Mouse (Mus musculus) CH12.LX (cell line): ENCODE data around the gene Bod1. TPM values are rescaled to one million over a fixed set of nuclear protein-coding genes. Genes with fewer than 3 reads are reported as not detected.

Experiments used
- DNase-seq: peaks from one replicate; pipeline ENCODE4 v3.0.0-alpha.2; 2013; ENCODE audit errors: extremely low read depth
- H3K27ac ChIP-seq: 2 replicates; pipeline ENCODE4 v1.5.1; 2012; ENCODE audit warnings: low read depth, mild to moderate bottlenecking, control low read depth, moderate library complexity; ENCODE audit not compliant: insufficient read depth
- H3K27me3 ChIP-seq: replicated peaks from 2 replicates; pipeline ENCODE3; 2012; ENCODE audit warnings: inconsistent platforms
- H3K36me3 ChIP-seq, 2 experiments: replicated peaks in 1 of 2; 2 replicates each; pipeline versions ENCODE3 to v1.6.1; 2012; ENCODE audit warnings: inconsistent platforms in 1 of 2, low read length in 1 of 2, mild to moderate bottlenecking in 1 of 2, mixed read lengths in 1 of 2, moderate library complexity in 1 of 2; ENCODE audit not compliant: control insufficient read depth in 1 of 2, insufficient read depth in 1 of 2
- H3K4me1 ChIP-seq, 2 experiments: 2 replicates each; pipeline ENCODE4 v1.6.1; 2012; ENCODE audit warnings: inconsistent platforms in 1 of 2, moderate library complexity in 1 of 2; ENCODE audit not compliant: insufficient read depth in 2 of 2, control insufficient read depth in 1 of 2
- H3K4me2 ChIP-seq: 2 replicates; pipeline ENCODE4 v1.6.1; 2012; ENCODE audit warnings: low read depth, mild to moderate bottlenecking, control low read depth; ENCODE audit not compliant: poor library complexity, insufficient read depth, severe bottlenecking
- H3K4me3 ChIP-seq, 3 experiments: fragments of 150-350 bp in 1 of 3; sonication (generic) in 1 of 3; replicated peaks in 1 of 3; 2 replicates each; pipeline versions ENCODE3 to v1.5.1; 2011 to 2012; ENCODE audit warnings: low read depth in 2 of 3, low read length in 2 of 3, mild to moderate bottlenecking in 2 of 3, moderate library complexity in 2 of 3, control low read depth in 1 of 3, improper control_type of control experiment in 1 of 3, inconsistent platforms in 1 of 3, mixed read lengths in 1 of 3; ENCODE audit not compliant: poor library complexity in 1 of 3
- H3K79me2 ChIP-seq: replicated peaks from 2 replicates; pipeline ENCODE4 v1.6.1; 2012; ENCODE audit warnings: mild to moderate bottlenecking, moderate library complexity; ENCODE audit not compliant: control insufficient read depth, poor library complexity, insufficient read depth, severe bottlenecking; ENCODE audit errors: extremely low read depth
- H3K9ac ChIP-seq: 2 replicates; pipeline ENCODE4 v1.6.1; 2012; ENCODE audit warnings: low read depth, mild to moderate bottlenecking, control low read depth, moderate library complexity; ENCODE audit not compliant: insufficient read depth
- H3K9me3 ChIP-seq: replicated peaks from 2 replicates; pipeline ENCODE3; 2012; ENCODE audit warnings: low read length, inconsistent platforms, mixed read lengths
- CTCF ChIP-seq, 2 experiments: IDR thresholded peaks in 1 of 2; conservative IDR thresholded peaks in 1 of 2; 2 replicates each; pipeline ENCODE4 v1.5.1; 2011 to 2012; ENCODE audit warnings: low read depth in 2 of 2, low read length in 2 of 2, improper control_type of control experiment in 1 of 2, inconsistent platforms in 1 of 2, mild to moderate bottlenecking in 1 of 2, moderate library complexity in 1 of 2
- E2F4 ChIP-seq: IDR thresholded peaks from 2 replicates; pipeline ENCODE4 v1.6.1; 2011; ENCODE audit warnings: low read depth, low read length, improper control_type of control experiment; ENCODE audit not compliant: insufficient replicate concordance
- ELF1 ChIP-seq: IDR thresholded peaks from 2 replicates; pipeline ENCODE4 v1.6.1; 2014; ENCODE audit warnings: low read depth, mild to moderate bottlenecking, inconsistent platforms, low read length, improper control_type of control experiment
- ETS1 ChIP-seq: conservative IDR thresholded peaks from 2 replicates; pipeline ENCODE4 v1.6.1; 2012; ENCODE audit warnings: low read depth, mild to moderate bottlenecking, inconsistent platforms, low read length, improper control_type of control experiment, moderate library complexity
- GABPA ChIP-seq: IDR thresholded peaks from 2 replicates; pipeline ENCODE4 v1.6.1; 2012; ENCODE audit warnings: low read depth, low read length, improper control_type of control experiment, inconsistent platforms; ENCODE audit not compliant: insufficient replicate concordance
- IRF4 ChIP-seq: IDR thresholded peaks from 2 replicates; pipeline ENCODE4 v1.6.1; 2014; ENCODE audit warnings: low read depth, mild to moderate bottlenecking, inconsistent platforms, low read length, improper control_type of control experiment
- JUN ChIP-seq: IDR thresholded peaks from 2 replicates; pipeline ENCODE4 v1.6.1; 2011; ENCODE audit warnings: low read depth, mild to moderate bottlenecking, low read length, improper control_type of control experiment, moderate library complexity; ENCODE audit not compliant: insufficient read depth
- JUND ChIP-seq: conservative IDR thresholded peaks from 2 replicates; pipeline ENCODE4 v1.6.1; 2011; ENCODE audit warnings: low read depth, low read length, improper control_type of control experiment
- KAT2A ChIP-seq: IDR thresholded peaks from 2 replicates; pipeline ENCODE4 v1.6.1; 2012; ENCODE audit warnings: low read length, improper control_type of control experiment, inconsistent platforms; ENCODE audit not compliant: insufficient replicate concordance
- MAFK ChIP-seq: IDR thresholded peaks from 2 replicates; pipeline ENCODE4 v1.6.1; 2011; ENCODE audit warnings: low read length, improper control_type of control experiment; ENCODE audit not compliant: insufficient replicate concordance
- MAX ChIP-seq: IDR thresholded peaks from 2 replicates; pipeline ENCODE4 v1.6.1; 2011; ENCODE audit warnings: low read length, improper control_type of control experiment
- MAZ ChIP-seq: IDR thresholded peaks from 2 replicates; pipeline ENCODE4 v1.6.1; 2012; ENCODE audit warnings: low read depth, mild to moderate bottlenecking, inconsistent platforms, low read length, improper control_type of control experiment, moderate library complexity
- MXI1 ChIP-seq: IDR thresholded peaks from 2 replicates; pipeline ENCODE4 v1.6.1; 2011; ENCODE audit warnings: mild to moderate bottlenecking, low read depth, low read length, improper control_type of control experiment
- MYC ChIP-seq: IDR thresholded peaks from 2 replicates; pipeline ENCODE4 v1.6.1; 2011; ENCODE audit warnings: low read depth, mild to moderate bottlenecking, improper control_type of control experiment, low read length
- NELFE ChIP-seq: IDR thresholded peaks from 2 replicates; pipeline ENCODE4 v1.6.1; 2011; ENCODE audit warnings: low read depth, low read length, improper control_type of control experiment
- PAX5 ChIP-seq: IDR thresholded peaks from 2 replicates; pipeline ENCODE4 v1.6.1; 2012; ENCODE audit warnings: low read length, inconsistent platforms, mixed read lengths
- POLR2A ChIP-seq: IDR thresholded peaks from 2 replicates; pipeline ENCODE4 v1.6.1; 2011; ENCODE audit warnings: low read depth, mild to moderate bottlenecking, improper control_type of control experiment, low read length
- POLR2AphosphoS2 ChIP-seq: IDR thresholded peaks from 2 replicates; pipeline ENCODE4 v1.6.1; 2011; ENCODE audit warnings: low read depth, low read length, improper control_type of control experiment
- RAD21 ChIP-seq: IDR thresholded peaks from 2 replicates; pipeline ENCODE4 v1.6.1; 2011; ENCODE audit warnings: low read depth, mild to moderate bottlenecking, low read length, improper control_type of control experiment, moderate library complexity
- RCOR1 ChIP-seq: conservative IDR thresholded peaks from 2 replicates; pipeline ENCODE4 v1.6.1; 2012; ENCODE audit warnings: low read depth, mild to moderate bottlenecking, inconsistent platforms, low read length, improper control_type of control experiment
- SIN3A ChIP-seq: IDR thresholded peaks from 2 replicates; pipeline ENCODE4 v1.6.1; 2012; ENCODE audit warnings: low read length, improper control_type of control experiment, inconsistent platforms
- SMC3 ChIP-seq: IDR thresholded peaks from 2 replicates; pipeline ENCODE4 v1.6.1; 2011; ENCODE audit warnings: low read depth, low read length, improper control_type of control experiment
- TBP ChIP-seq: conservative IDR thresholded peaks from 2 replicates; pipeline ENCODE4 v1.6.1; 2011; ENCODE audit warnings: low read depth, low read length, improper control_type of control experiment
- UBTF ChIP-seq: IDR thresholded peaks from 2 replicates; pipeline ENCODE4 v1.6.1; 2012; ENCODE audit warnings: low read depth, mild to moderate bottlenecking, inconsistent platforms, low read length, improper control_type of control experiment, moderate library complexity
- ZMIZ1 ChIP-seq: IDR thresholded peaks from 2 replicates; pipeline ENCODE4 v1.6.1; 2012; ENCODE audit warnings: low read depth, mild to moderate bottlenecking, inconsistent platforms, low read length, improper control_type of control experiment
- dilution Hi-C: fragments of 300-500 bp; cut with MboI; formaldehyde crosslinking; loops from 2 replicates; pipeline ENCODE4 v1.14.3; 2020; ENCODE audit warnings: low sequenced_read_pairs; ENCODE audit not compliant: extremely low pct_unique_long_range_greater_than_20kb, extremely low pct_ligation_motif_present
- in situ Hi-C: fragments of 300-500 bp; cut with MboI; formaldehyde crosslinking; loops from 3 replicates; pipeline ENCODE4 v1.14.3; 2019; ENCODE audit warnings: low sequenced_read_pairs, low pct_ligation_motif_present, low pct_unique_long_range_greater_than_20kb, mixed read lengths
- polyA plus RNA-seq: library from polyadenylated mRNA; unstranded; fragments of >175 nt; gene quantifications from 2 replicates; pipeline ENCODE4 v1.2.1, GENCODE M21; 2012; ENCODE audit warnings: low read depth; ENCODE audit not compliant: insufficient read length
- total RNA-seq, 2 experiments: library from RNA; depleted of rRNA; stranded (reverse); fragments of 300-350 nt in 1 of 2; fragments of >200 nt in 1 of 2; gene quantifications; 2 replicates each; pipeline ENCODE4 v1.2.3; 2012 to 2014

Bod1 gene
- total and polyA plus RNA-seq, 3 experiments, result 32.6 to 38.2 (median 33.2) TPM

GRCm38 (mm10) chr11:31646571-31646970 is 25.1 kb downstream of the Bod1 start:
- Histone ChIP-seq H3K27ac (no peak overlapping the region), H3K27me3 (no peaks in the 10 kb centered on the region), H3K36me3 (no peaks in the 10 kb centered on the region), H3K4me3 (no peak overlapping the region), H3K4me1 (peaks cover 0 to 9% of the 10 kb centered on the region in 2 experiments; a peak in 3 of 4 replicates), H3K9me3 (no peaks in the 10 kb centered on the region), H3K9ac (no peak overlapping the region), H3K4me2 (no peak overlapping the region), H3K79me2 (no peaks in the 10 kb centered on the region)
- DNase-seq, result no peak
- in situ Hi-C loops, result no loop called here
- dilution Hi-C loops, result no loop called here
- no peak for TF ChIP-seq SMC3
- TF ChIP-seq ETS1, result no peak
- TF ChIP-seq GABPA, result no peak
- no peak for TF ChIP-seq NELFE
- no peak for TF ChIP-seq RAD21
- no peak for TF ChIP-seq MYC
- no peak for TF ChIP-seq MAX
- TF ChIP-seq MAFK, result no peak
- no peak for TF ChIP-seq MAZ
- TF ChIP-seq IRF4, result no peak
- no peak for TF ChIP-seq UBTF

GRCm38 (mm10) chr11:31643120-31643519 is 28.6 kb downstream of the Bod1 start:
- H3K4me1 ChIP-seq, result peaks cover 4 to 20% of the 10 kb centered on the region in 2 experiments; a peak in 3 of 4 replicates
- H3K9ac ChIP-seq, result no peak overlapping the region
- no peaks in the 10 kb centered on the region for H3K79me2 ChIP-seq
- no peak overlapping the region for H3K4me3 ChIP-seq
- in situ Hi-C loops (no loop called here), dilution Hi-C loops (no loop called here)
- H3K36me3 ChIP-seq, result no peaks in the 10 kb centered on the region
- no peak for DNase-seq
- TF ChIP-seq MYC (no peak), POLR2A (no peak), MXI1 (no peak), KAT2A (no peak), MAX (no peak), CTCF (conservative IDR thresholded peaks at IDR 0.05 in 1 of 2, IDR thresholded peaks at IDR 0.05 in 1 of 2; ENCODE audit: low read depth in 2 of 2, low read length in 2 of 2) (no peak), E2F4 (no peak), UBTF (no peak), JUND (no peak), TBP (no peak), MAFK (no peak), GABPA (no peak), PAX5 (no peak), SIN3A (no peak), JUN (no peak), POLR2AphosphoS2 (no peak), ELF1 (no peak), IRF4 (no peak), RCOR1 (no peak), ZMIZ1 (no peak)
- H3K4me2 ChIP-seq, result peak overlapping the region; percentile 23; the same call in 1 of the 2 replicates
- H3K27me3 ChIP-seq, result no peaks in the 10 kb centered on the region
- H3K27ac ChIP-seq, result no peak overlapping the region
- H3K9me3 ChIP-seq, result no peaks in the 10 kb centered on the region
